Mouse (Mus musculus): ENCODE results near the gene Cldn10. TPM values are rescaled to one million over a fixed set of nuclear protein-coding genes. Genes with fewer than 3 reads are reported as not detected.
"Not testable (repeated sequence)": the region's sequence is repeated elsewhere in the genome, so short reads cannot be mapped to it uniquely, and the experiment has no call there.

The Cldn10 gene
- polyA plus RNA-seq, 1 experiment from 2014 or later: 2.2 TPM

GRCm38 (mm10) chr14:118763362-118763761 is 24.3 kb upstream of the Cldn10 start:
- WGBS: 89% methylated on average over 13 of the region's 13 CpGs
- ATAC-seq (replicated peaks; ENCODE audit: extremely low read depth, insufficient read depth, low FRiP score): not testable (repeated sequence)

GRCm38 (mm10) chr14:118763917-118764495 is 23.7 kb upstream of the Cldn10 start:
- Histone ChIP-seq H3K4me1 (ENCODE audit: control insufficient read depth, insufficient read depth, low read length) (no peaks in the 10 kb centered on the region), H3K9me3 (replicated peaks; ENCODE audit: control insufficient read depth, low read length) (no peaks in the 10 kb centered on the region), H3K27ac (ENCODE audit: low read length) (no peak overlapping the region), H3K4me2 (ENCODE audit: low read depth, low read length) (no peak overlapping the region), H3K9ac (ENCODE audit: low read length) (no peak overlapping the region), H3K36me3 (ENCODE audit: control insufficient read depth, insufficient read depth) (no peaks in the 10 kb centered on the region), H3K4me3 (ENCODE audit: low read length) (no peak overlapping the region), H3K27me3 (ENCODE audit: control insufficient read depth, insufficient read depth, low read length) (peaks cover 4% of the 10 kb centered on the region)
- 75% methylated on average over 9 of the region's 9 CpGs for WGBS
- ATAC-seq (replicated peaks; ENCODE audit: extremely low read depth, insufficient read depth, low FRiP score): no peak; the same call in 1 of the 2 replicates

More at GRCm38 (mm10) chr14:118763362-118763761, 24.3 kb upstream of the Cldn10 start:
- H3K4me3 ChIP-seq (ENCODE audit: low read length); H3K9ac ChIP-seq (ENCODE audit: low read length); H3K36me3 ChIP-seq (ENCODE audit: control insufficient read depth, insufficient read depth); H3K4me1 ChIP-seq (ENCODE audit: control insufficient read depth, insufficient read depth, low read length); H3K27me3 ChIP-seq (ENCODE audit: control insufficient read depth, insufficient read depth, low read length); H3K9me3 ChIP-seq (replicated peaks; ENCODE audit: control insufficient read depth, low read length); H3K27ac ChIP-seq (ENCODE audit: low read length); H3K4me2 ChIP-seq (ENCODE audit: low read depth, low read length): not testable (repeated sequence)

GRCm38 (mm10) chr14:118765306-118765705 is 22.4 kb upstream of the Cldn10 start:
- Histone ChIP-seq H3K4me3 (ENCODE audit: low read length) (no peak overlapping the region), H3K27ac (ENCODE audit: low read length) (no peak overlapping the region), H3K27me3 (ENCODE audit: control insufficient read depth, insufficient read depth, low read length) (peaks cover 5% of the 10 kb centered on the region), H3K4me1 (ENCODE audit: control insufficient read depth, insufficient read depth, low read length) (no peaks in the 10 kb centered on the region), H3K36me3 (ENCODE audit: control insufficient read depth, insufficient read depth) (no peaks in the 10 kb centered on the region), H3K9ac (ENCODE audit: low read length) (no peak overlapping the region), H3K4me2 (ENCODE audit: low read depth, low read length) (no peak overlapping the region), H3K9me3 (replicated peaks; ENCODE audit: control insufficient read depth, low read length) (no peaks in the 10 kb centered on the region)
- 61% methylated on average over 7 of the region's 7 CpGs for WGBS
- ATAC-seq (replicated peaks; ENCODE audit: extremely low read depth, insufficient read depth, low FRiP score): no peak

GRCm38 (mm10) chr14:118765951-118766350 is 21.8 kb upstream of the Cldn10 start:
- no peak overlapping the region for H3K9ac ChIP-seq (ENCODE audit: low read length)
- no peak for ATAC-seq (replicated peaks; ENCODE audit: extremely low read depth, insufficient read depth, low FRiP score)
- WGBS: 68% methylated on average over 7 of the region's 7 CpGs
- H3K27ac ChIP-seq (ENCODE audit: low read length): no peak overlapping the region
- peaks cover 5% of the 10 kb centered on the region for H3K27me3 ChIP-seq (ENCODE audit: control insufficient read depth, insufficient read depth, low read length)
- no peaks in the 10 kb centered on the region for H3K9me3 ChIP-seq (replicated peaks; ENCODE audit: control insufficient read depth, low read length)
- no peak overlapping the region for H3K4me3 ChIP-seq (ENCODE audit: low read length)
- H3K4me2 ChIP-seq (ENCODE audit: low read depth, low read length): no peak overlapping the region
- H3K4me1 ChIP-seq (ENCODE audit: control insufficient read depth, insufficient read depth, low read length): no peaks in the 10 kb centered on the region
- H3K36me3 ChIP-seq (ENCODE audit: control insufficient read depth, insufficient read depth): no peaks in the 10 kb centered on the region

- H3K9ac ChIP-seq (ENCODE audit: low read length): no peak overlapping the region
- H3K27ac ChIP-seq (ENCODE audit: low read length): no peak overlapping the region
- H3K4me3 ChIP-seq (ENCODE audit: low read length): no peak overlapping the region
- no peaks in the 10 kb centered on the region for H3K4me1 ChIP-seq (ENCODE audit: control insufficient read depth, insufficient read depth, low read length)
- no peaks in the 10 kb centered on the region for H3K9me3 ChIP-seq (replicated peaks; ENCODE audit: control insufficient read depth, low read length)
- no peak for ATAC-seq (replicated peaks; ENCODE audit: extremely low read depth, insufficient read depth, low FRiP score)
- no peaks in the 10 kb centered on the region for H3K36me3 ChIP-seq (ENCODE audit: control insufficient read depth, insufficient read depth)
- 72% methylated on average over 5 of the region's 5 CpGs for WGBS
- H3K27me3 ChIP-seq (ENCODE audit: control insufficient read depth, insufficient read depth, low read length): peaks cover 5% of the 10 kb centered on the region
- H3K4me2 ChIP-seq (ENCODE audit: low read depth, low read length): no peak overlapping the region
These were observed 21.3 kb upstream of the Cldn10 start for GRCm38 (mm10) chr14:118766368-118766767.

- 33% methylated on average over 14 of the region's 14 CpGs for WGBS
- peak; percentile 81 for ATAC-seq (replicated peaks; ENCODE audit: extremely low read depth, insufficient read depth, low FRiP score)
These were observed 19.9 kb upstream of the Cldn10 start for GRCm38 (mm10) chr14:118767673-118768353.

GRCm38 (mm10) chr14:118768354-118768713 is 19.4 kb upstream of the Cldn10 start:
- Histone ChIP-seq H3K4me1 (ENCODE audit: control insufficient read depth, insufficient read depth, low read length) (no peaks in the 10 kb centered on the region), H3K27ac (ENCODE audit: low read length) (no peak overlapping the region), H3K27me3 (ENCODE audit: control insufficient read depth, insufficient read depth, low read length) (peaks cover 5% of the 10 kb centered on the region), H3K9ac (ENCODE audit: low read length) (no peak overlapping the region), H3K9me3 (replicated peaks; ENCODE audit: control insufficient read depth, low read length) (no peaks in the 10 kb centered on the region; the same call in 1 of the 2 replicates), H3K4me3 (ENCODE audit: low read length) (no peak overlapping the region), H3K36me3 (ENCODE audit: control insufficient read depth, insufficient read depth) (no peaks in the 10 kb centered on the region), H3K4me2 (ENCODE audit: low read depth, low read length) (no peak overlapping the region)
- WGBS: 42% methylated on average over 17 of the region's 17 CpGs
- ATAC-seq (replicated peaks; ENCODE audit: extremely low read depth, insufficient read depth, low FRiP score): no peak

More at GRCm38 (mm10) chr14:118767673-118768353, 19.9 kb upstream of the Cldn10 start:
- H3K9me3 ChIP-seq (replicated peaks; ENCODE audit: control insufficient read depth, low read length): no peaks in the 10 kb centered on the region; the same call in 1 of the 2 replicates
- H3K36me3 ChIP-seq (ENCODE audit: control insufficient read depth, insufficient read depth): no peaks in the 10 kb centered on the region
- peaks cover 5% of the 10 kb centered on the region for H3K27me3 ChIP-seq (ENCODE audit: control insufficient read depth, insufficient read depth, low read length)
- H3K4me2 ChIP-seq (ENCODE audit: low read depth, low read length): no peak overlapping the region
- no peak overlapping the region for H3K27ac ChIP-seq (ENCODE audit: low read length)
- H3K9ac ChIP-seq (ENCODE audit: low read length): no peak overlapping the region
- no peaks in the 10 kb centered on the region for H3K4me1 ChIP-seq (ENCODE audit: control insufficient read depth, insufficient read depth, low read length)
- H3K4me3 ChIP-seq (ENCODE audit: low read length): no peak overlapping the region

GRCm38 (mm10) chr14:118773668-118774067 is 14.0 kb upstream of the Cldn10 start:
- H3K27me3 ChIP-seq (ENCODE audit: control insufficient read depth, insufficient read depth, low read length): peaks cover 4% of the 10 kb centered on the region
- H3K4me1 ChIP-seq (ENCODE audit: control insufficient read depth, insufficient read depth, low read length): no peaks in the 10 kb centered on the region
- H3K4me2 ChIP-seq (ENCODE audit: low read depth, low read length): no peak overlapping the region
- no peaks in the 10 kb centered on the region for H3K36me3 ChIP-seq (ENCODE audit: control insufficient read depth, insufficient read depth)
- no peak overlapping the region for H3K9ac ChIP-seq (ENCODE audit: low read length)
- no peak overlapping the region for H3K4me3 ChIP-seq (ENCODE audit: low read length)
- no peak for ATAC-seq (replicated peaks; ENCODE audit: extremely low read depth, insufficient read depth, low FRiP score)
- H3K27ac ChIP-seq (ENCODE audit: low read length): no peak overlapping the region
- H3K9me3 ChIP-seq (replicated peaks; ENCODE audit: control insufficient read depth, low read length): no peaks in the 10 kb centered on the region; the same call in 1 of the 2 replicates
- 89% methylated on average over 3 of the region's 3 CpGs for WGBS
